Mouse (Mus musculus) monocyte, adult 5-6 weeks (primary cell): ENCODE results near the gene Ndc1. TPM values are rescaled to one million over a fixed set of nuclear protein-coding genes. Genes with fewer than 3 reads are reported as not detected.

Source experiments
- total RNA-seq: library from RNA; stranded (forward); fragments of 200-1000, 200-491, 200-594 nt; gene quantifications from 3 replicates; pipeline ENCODE4 v1.2.3, GENCODE M21; 2017

The Ndc1 gene
- total RNA-seq, 1 experiment from 2014 or later: 4.9 TPM

Other genes with a start within 250 kb of the Ndc1 start
- 184 to 208 TPM (median 196 TPM) in 3 replicates for gene Tmem59, start 189.4 kb upstream of the Ndc1 start, total RNA-seq
- gene Tceanc2, start 188.7 kb upstream of the Ndc1 start, total RNA-seq: 12.8 to 15.4 TPM (median 15.4 TPM) in 3 replicates
- not detected in 3 replicates for gene Ldlrad1, start 158.6 kb upstream of the Ndc1 start, total RNA-seq
- gene Lrrc42, start 114.3 kb upstream of the Ndc1 start, total RNA-seq: 4.7 to 7.3 TPM (median 7.1 TPM) in 3 replicates
- 3.4 to 26.6 TPM (median 8.9 TPM) in 3 replicates for gene Hspb11, start 114.2 kb upstream of the Ndc1 start, total RNA-seq
- gene Dio1, start 60.6 kb upstream of the Ndc1 start, total RNA-seq: not detected in 3 replicates
- gene Yipf1, start 53.4 kb upstream of the Ndc1 start, total RNA-seq: 34.3 to 53.2 TPM (median 48.5 TPM) in 3 replicates
- 0.19 TPM in 1 of 3 replicates, not detected in the others for gene Glis1, start 66.8 kb downstream of the Ndc1 start, total RNA-seq